ENCODE assay signal across 28 mouse cellular contexts in the genomic region with DNA sequence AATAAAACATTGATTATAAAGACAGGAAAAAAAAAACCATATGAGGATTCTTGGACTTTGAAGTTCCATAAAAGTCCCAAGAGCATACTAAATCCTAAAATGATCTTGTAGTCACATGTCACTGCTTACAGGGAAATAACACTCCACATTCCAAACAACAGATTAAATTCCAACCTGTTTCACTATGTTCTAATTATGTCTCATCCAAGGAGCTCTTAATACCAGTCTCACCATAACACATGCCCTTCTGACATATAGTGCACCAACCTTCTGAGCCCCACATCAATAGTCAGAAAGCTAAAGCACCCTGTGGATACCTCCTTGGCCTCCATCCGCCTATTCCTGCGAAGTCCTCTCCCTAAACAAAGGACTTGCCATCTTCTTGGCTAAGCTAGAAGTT. TPM values are rescaled to one million over a fixed set of nuclear protein-coding genes. Genes with fewer than 3 reads are reported as not detected.
A peak's percentile ranks its signal among the peaks of the same experiment; 100 is the strongest.
DNase-seq lines count a peak whose midpoint lies in the region; ATAC-seq and TF ChIP-seq lines count a peak whose summit lies in the region.
"Had no signal": no experiment of that assay in that cellular context is flagged by ENCODE, and none has a peak within 500 bp of the region (broad histone marks: within the 10 kb centered on the region; RNA-seq: fewer than 3 reads in every experiment).

No protein-coding gene starts in this region.

- H3K36me3 ChIP-seq in heart, adult 2 months (ENCODE audit: control insufficient read depth, insufficient read depth, low read length): peaks cover 7% of the 10 kb centered on the region
- peaks cover 7% of the 10 kb centered on the region for H3K36me3 ChIP-seq in heart, embryonic 11.5 days (ENCODE audit: control insufficient read depth, insufficient read depth, low read length)
- peaks cover 28% of the 10 kb centered on the region for H3K36me3 ChIP-seq in heart, embryonic 14.5 days (ENCODE audit: control insufficient read depth, insufficient read depth, low read length)
- peaks cover 26% of the 10 kb centered on the region for H3K36me3 ChIP-seq in heart, postnatal 0 days (replicated peaks; ENCODE audit: control insufficient read depth, insufficient read depth, low read length)

- no peaks in the 10 kb centered on the region for H3K79me2 ChIP-seq in heart, adult 2 months (replicated peaks; ENCODE audit: control insufficient read depth, insufficient read depth, low read length)

- H3K27ac ChIP-seq in heart, adult 2 months: peak overlapping the region; percentile 57
- no peak overlapping the region for H3K27ac ChIP-seq in heart, embryonic 11.5 days (ENCODE audit: low read depth, low read length)
- peak overlapping the region; percentile 72 to 82 for H3K27ac ChIP-seq in heart, embryonic 14.5 days (replicated peaks in 1 of 2; ENCODE audit: control insufficient read depth in 1 of 2, insufficient read depth in 1 of 2, low read depth in 2 of 2, low read length in 2 of 2)
- peak overlapping the region; percentile 90 for H3K27ac ChIP-seq in heart, postnatal 0 days (ENCODE audit: low read depth)
- H3K27ac ChIP-seq: embryonic facial prominence, embryonic 12.5 days; embryonic facial prominence, embryonic 15.5 days; hindbrain, embryonic 10.5 days; hindbrain, embryonic 13.5 days; intestine, embryonic 15.5 days had no signal

- no peak for TF ChIP-seq EP300 in heart, adult 2 months (IDR thresholded peaks at IDR 0.05; ENCODE audit: insufficient read depth, low read depth, low read length)
- peak; percentile 73 for TF ChIP-seq EP300 in heart, postnatal 0 days (IDR thresholded peaks at IDR 0.05; ENCODE audit: low read depth)

- H3K4me2 ChIP-seq in heart, embryonic 11.5 days: no peak overlapping the region
- peak overlapping the region; percentile 38 for H3K4me2 ChIP-seq in heart, embryonic 14.5 days (ENCODE audit: low read length)
- no peak overlapping the region for H3K4me2 ChIP-seq in heart, postnatal 0 days (ENCODE audit: low read depth, low read length)
- H3K4me2 ChIP-seq: embryonic facial prominence, embryonic 12.5 days; embryonic facial prominence, embryonic 15.5 days; hindbrain, embryonic 13.5 days; intestine, embryonic 15.5 days had no signal

- no peak overlapping the region for H3K9ac ChIP-seq in heart, adult 2 months (ENCODE audit: low read depth, low read length)
- H3K9ac ChIP-seq in heart, embryonic 11.5 days (ENCODE audit: low read depth, low read length): no peak overlapping the region
- peak overlapping the region; percentile 44; the same call in 1 of the 2 replicates for H3K9ac ChIP-seq in heart, embryonic 14.5 days (ENCODE audit: low read length)
- H3K9ac ChIP-seq in heart, postnatal 0 days (replicated peaks; ENCODE audit: low read depth, low read length): no peak overlapping the region; the same call in 1 of the 2 replicates
- H3K9ac ChIP-seq: embryonic facial prominence, embryonic 12.5 days; embryonic facial prominence, embryonic 15.5 days; forebrain, postnatal 0 days; hindbrain, embryonic 13.5 days; intestine, embryonic 15.5 days had no signal

- DNase-seq in heart, adult 2 months: no peak
- no peak for DNase-seq in heart, postnatal 4 days
- DNase-seq in heart, postnatal 0 days (ENCODE audit: low spot score): peak; percentile 78
- DNase-seq in heart, adult 18-20 months: no peak
- no peak for DNase-seq in cerebellum, adult 9-10 months
- DNase-seq: adrenal gland, postnatal 10 days; adrenal gland, postnatal 36 days; B cell, adult 2 months; cerebellum, adult 18-20 months; cerebellum, adult 9-11 months; cerebellum, postnatal 25 days; forebrain, postnatal 0 days; gastrocnemius, postnatal 10 days; gastrocnemius, postnatal 36 days; kidney, adult 11 months; kidney, adult 8-10 months had no signal

- H3K4me3 ChIP-seq in heart, adult 2 months: no peak overlapping the region
- H3K4me3 ChIP-seq in heart, embryonic 11.5 days (ENCODE audit: low read depth, low read length): no peak overlapping the region
- no peak overlapping the region for H3K4me3 ChIP-seq in heart, embryonic 14.5 days (ENCODE audit: control insufficient read depth in 1 of 2, insufficient read depth in 1 of 2, low read depth in 1 of 2, low read length in 2 of 2)
- H3K4me3 ChIP-seq in heart, postnatal 0 days (ENCODE audit: low read depth, low read length): no peak overlapping the region
- H3K4me3 ChIP-seq: embryonic facial prominence, embryonic 12.5 days; embryonic facial prominence, embryonic 15.5 days; hindbrain, embryonic 10.5 days; hindbrain, embryonic 13.5 days; intestine, embryonic 15.5 days had no signal

- H3K4me1 ChIP-seq in heart, adult 2 months (ENCODE audit: control insufficient read depth, insufficient read depth, low read length): peaks cover 2% of the 10 kb centered on the region; the same call in 1 of the 2 replicates
- 0 out of 2 replicates have a peak, but pooled peaks cover 6% of the 10 kb centered on the region for H3K4me1 ChIP-seq in heart, embryonic 11.5 days (ENCODE audit: control insufficient read depth, insufficient read depth, low read length)
- peaks cover 10 to 17% of the 10 kb centered on the region in 2 experiments for H3K4me1 ChIP-seq in heart, embryonic 14.5 days (ENCODE audit: control insufficient read depth in 2 of 2, insufficient read depth in 2 of 2, low read length in 2 of 2)
- H3K4me1 ChIP-seq in heart, postnatal 0 days (ENCODE audit: control insufficient read depth, insufficient read depth): peaks cover 21% of the 10 kb centered on the region
- H3K4me1 ChIP-seq: embryonic facial prominence, embryonic 12.5 days; embryonic facial prominence, embryonic 15.5 days; intestine, embryonic 15.5 days had no signal

- no peaks in the 10 kb centered on the region for H3K9me3 ChIP-seq in heart, embryonic 11.5 days (replicated peaks; ENCODE audit: control insufficient read depth, low read length)
- no peaks in the 10 kb centered on the region for H3K9me3 ChIP-seq in heart, embryonic 14.5 days (ENCODE audit: control insufficient read depth, low read length)
- no peaks in the 10 kb centered on the region for H3K9me3 ChIP-seq in heart, postnatal 0 days (replicated peaks; ENCODE audit: control insufficient read depth, low read length)
- H3K9me3 ChIP-seq: embryonic facial prominence, embryonic 12.5 days; embryonic facial prominence, embryonic 15.5 days; G1E; hindbrain, embryonic 10.5 days; hindbrain, embryonic 13.5 days; intestine, embryonic 15.5 days had no signal

- no peak for TF ChIP-seq POLR2A in heart, adult 2 months (IDR thresholded peaks at IDR 0.05; ENCODE audit: insufficient read depth, low read depth, low read length)

- no peak for TF ChIP-seq CTCF in heart, adult 2 months (IDR thresholded peaks at IDR 0.05)
- TF ChIP-seq CTCF in heart, postnatal 0 days (IDR thresholded peaks at IDR 0.05; ENCODE audit: low read depth): no peak

- no peak for ATAC-seq in heart, embryonic 11.5 days (replicated peaks; ENCODE audit: insufficient number of reproducible peaks, low FRiP score, low TSS enrichment)
- ATAC-seq in heart, embryonic 14.5 days (ENCODE audit: insufficient number of reproducible peaks, insufficient read depth, low FRiP score, low read depth): no peak; the same call in 1 of the 2 replicates
- ATAC-seq in heart, postnatal 0 days (ENCODE audit: insufficient read depth, low read depth): peak; percentile 91
- ATAC-seq: forebrain, embryonic 14.5 days; forebrain, postnatal 0 days; hindbrain, embryonic 16.5 days; intestine, embryonic 15.5 days; Patski had no signal

- intact Hi-C loops in heart, adult 2 months (cut with DNase I): no loop called here

- 63% methylated on average over 2 of the region's 2 CpGs for WGBS in heart, adult 2 months
- 81% methylated on average over 2 of the region's 2 CpGs for WGBS in heart, embryonic 11.5 days (ENCODE audit: insufficient replicate concordance)
- 40% methylated on average over 2 of the region's 2 CpGs for WGBS in heart, embryonic 14.5 days
- 52% methylated on average over 2 of the region's 2 CpGs for WGBS in heart, postnatal 0 days

- H3K27me3 ChIP-seq in heart, adult 2 months (ENCODE audit: control insufficient read depth, insufficient read depth, low read length): no peaks in the 10 kb centered on the region
- no peaks in the 10 kb centered on the region for H3K27me3 ChIP-seq in heart, embryonic 11.5 days (ENCODE audit: control insufficient read depth, insufficient read depth, low read length)
- H3K27me3 ChIP-seq in heart, embryonic 14.5 days (ENCODE audit: control insufficient read depth, insufficient read depth, low read length): no peaks in the 10 kb centered on the region
- H3K27me3 ChIP-seq in heart, postnatal 0 days (ENCODE audit: control insufficient read depth, insufficient read depth, low read length): no peaks in the 10 kb centered on the region
- H3K27me3 ChIP-seq: CH12.LX; embryonic facial prominence, embryonic 12.5 days; embryonic facial prominence, embryonic 15.5 days; hindbrain, embryonic 13.5 days; intestine, embryonic 15.5 days; Patski had no signal

RNA-seq across cellular contexts. Expression of a gene that starts 6.0 kb away (rescaled TPM):
- 100 to 1,000 TPM; 110 TPM for total RNA-seq in heart, adult 2 months (2021)
- 116 and 124 TPM in 2 replicates for polyA plus RNA-seq in heart, adult 2 months (2012; rRNA removed)
- polyA plus RNA-seq in heart, embryonic 11.5 days (2014; fragmentation: Nextera tagmentation; extraction: Ambion mirVana): 434 and 457 TPM in 2 replicates
- 511 and 538 TPM in 2 replicates for polyA plus RNA-seq in heart, embryonic 14.5 days (2014; fragmentation: Nextera tagmentation; extraction: Ambion mirVana)
- 100 to 1,000 TPM; 559 to 561 TPM for total RNA-seq in heart, postnatal 4 days (2021)
- 433 and 473 TPM in 2 replicates for total RNA-seq in heart, postnatal 0 days (2014; rRNA removed; ENCODE audit: low replicate concordance)
- 496 and 503 TPM in 2 replicates for polyA plus RNA-seq in heart, postnatal 0 days (2015; fragmentation: Nextera tagmentation; extraction: Ambion mirVana)
- 100 to 1,000 TPM; 114 to 148 TPM for total RNA-seq in heart, adult 18-20 months (2021)

RNA-seq across cellular contexts. Expression of a gene that starts 15.9 kb away (rescaled TPM):
- 100 to 1,000 TPM; 168 to 177 TPM for total RNA-seq in heart, adult 2 months (2021)
- 64.7 and 126 TPM in 2 replicates for polyA plus RNA-seq in heart, adult 2 months (2012; rRNA removed)
- polyA plus RNA-seq in heart, embryonic 11.5 days (2014; fragmentation: Nextera tagmentation; extraction: Ambion mirVana): 702 and 712 TPM in 2 replicates
- polyA plus RNA-seq in heart, embryonic 14.5 days (2014; fragmentation: Nextera tagmentation; extraction: Ambion mirVana): 600 and 636 TPM in 2 replicates
- total RNA-seq in heart, postnatal 4 days (2021): 100 to 1,000 TPM; 299 TPM
- 320 and 327 TPM in 2 replicates for total RNA-seq in heart, postnatal 0 days (2014; rRNA removed; ENCODE audit: low replicate concordance)
- polyA plus RNA-seq in heart, postnatal 0 days (2015; fragmentation: Nextera tagmentation; extraction: Ambion mirVana): 549 and 562 TPM in 2 replicates
- total RNA-seq in heart, adult 18-20 months (2021): 100 to 1,000 TPM; 160 to 170 TPM

RNA-seq across cellular contexts. Expression of a gene that starts 28.6 kb away (rescaled TPM):
- 10 to 100 TPM; 10.9 to 12.9 TPM for total RNA-seq in heart, adult 2 months (2021)
- polyA plus RNA-seq in heart, adult 2 months (2012; rRNA removed): 11.7 and 12.4 TPM in 2 replicates
- 70.5 and 76.3 TPM in 2 replicates for polyA plus RNA-seq in heart, embryonic 11.5 days (2014; fragmentation: Nextera tagmentation; extraction: Ambion mirVana)
- polyA plus RNA-seq in heart, embryonic 14.5 days (2014; fragmentation: Nextera tagmentation; extraction: Ambion mirVana): 54.5 and 56.2 TPM in 2 replicates
- total RNA-seq in heart, postnatal 4 days (2021): 10 to 100 TPM; 27.3 to 27.4 TPM
- total RNA-seq in heart, postnatal 0 days (2014; rRNA removed; ENCODE audit: low replicate concordance): 24.5 and 28.0 TPM in 2 replicates
- 49.8 and 53.7 TPM in 2 replicates for polyA plus RNA-seq in heart, postnatal 0 days (2015; fragmentation: Nextera tagmentation; extraction: Ambion mirVana)
- total RNA-seq in heart, adult 18-20 months (2021): 10 to 100 TPM; 11.5 to 16.6 TPM

RNA-seq across cellular contexts. Expression of a gene that starts 44.0 kb away (rescaled TPM):
- total RNA-seq in heart, adult 2 months (2021): 10 to 100 TPM; 19.8 to 20.2 TPM
- polyA plus RNA-seq in heart, adult 2 months (2012; rRNA removed): 28.0 and 44.1 TPM in 2 replicates
- polyA plus RNA-seq in heart, embryonic 11.5 days (2014; fragmentation: Nextera tagmentation; extraction: Ambion mirVana): 131 and 133 TPM in 2 replicates
- 85.2 and 89.3 TPM in 2 replicates for polyA plus RNA-seq in heart, embryonic 14.5 days (2014; fragmentation: Nextera tagmentation; extraction: Ambion mirVana)
- 10 to 100 TPM; 46.6 to 50.5 TPM for total RNA-seq in heart, postnatal 4 days (2021)
- 32.3 and 102 TPM in 2 replicates for total RNA-seq in heart, postnatal 0 days (2014; rRNA removed; ENCODE audit: low replicate concordance)
- polyA plus RNA-seq in heart, postnatal 0 days (2015; fragmentation: Nextera tagmentation; extraction: Ambion mirVana): 33.9 and 40.8 TPM in 2 replicates
- total RNA-seq in heart, adult 18-20 months (2021): 10 to 100 TPM; 18.3 to 20.0 TPM

RNA-seq across cellular contexts. Expression of a gene that starts 44.8 kb away (rescaled TPM):
- total RNA-seq in heart, adult 2 months (2021): 1 to 10 TPM; 1.9 to 2.7 TPM
- polyA plus RNA-seq in heart, adult 2 months (2012; rRNA removed): 2.3 and 3.3 TPM in 2 replicates
- 5.1 and 5.7 TPM in 2 replicates for polyA plus RNA-seq in heart, embryonic 11.5 days (2014; fragmentation: Nextera tagmentation; extraction: Ambion mirVana)
- polyA plus RNA-seq in heart, embryonic 14.5 days (2014; fragmentation: Nextera tagmentation; extraction: Ambion mirVana): 5.5 and 7.5 TPM in 2 replicates
- 1 to 10 TPM; 3.1 to 4.3 TPM for total RNA-seq in heart, postnatal 4 days (2021)
- total RNA-seq in heart, postnatal 0 days (2014; rRNA removed; ENCODE audit: low replicate concordance): 1.8 and 8.7 TPM in 2 replicates
- 3.3 TPM in 2 replicates for polyA plus RNA-seq in heart, postnatal 0 days (2015; fragmentation: Nextera tagmentation; extraction: Ambion mirVana)
- total RNA-seq in heart, adult 18-20 months (2021): 1 to 10 TPM; 1.8 to 1.9 TPM
